Mouse (Mus musculus) hindbrain, embryonic 14.5 days (tissue): ENCODE measurements around the gene Myl9. TPM values are rescaled to one million over a fixed set of nuclear protein-coding genes. Genes with fewer than 3 reads are reported as not detected.
A peak's percentile ranks its signal among the peaks of the same experiment; 100 is the strongest.

Source experiments
- ATAC-seq: fragments of 200-750 bp; cut with Nextera tagmentation; 2 replicates; pipeline ENCODE4 v1.8.0; 2017; ENCODE audit warnings: moderate number of reproducible peaks, mild to moderate bottlenecking, moderate TSS enrichment, moderate library complexity; ENCODE audit not compliant: low FRiP score
- DNase-seq: peaks from one replicate; pipeline ENCODE4 v3.0.0-alpha.2; 2015; ENCODE audit warnings: low spot score
- H3K27ac ChIP-seq: fragments of 300-500 bp; sonication (generic); 2 replicates; pipeline ENCODE4 v1.5.1; 2014; ENCODE audit warnings: mild to moderate bottlenecking, moderate library complexity
- H3K27me3 ChIP-seq: fragments of 300-500 bp; sonication (generic); 2 replicates; pipeline ENCODE4 v1.6.1; 2014; ENCODE audit warnings: mild to moderate bottlenecking, low read length, mixed read lengths; ENCODE audit not compliant: control insufficient read depth, insufficient read depth
- H3K36me3 ChIP-seq: fragments of 300-500 bp; sonication (generic); replicated peaks from 2 replicates; pipeline ENCODE4 v1.6.1; 2014; ENCODE audit not compliant: control insufficient read depth, insufficient read depth
- H3K4me1 ChIP-seq: fragments of 300-500 bp; sonication (generic); replicated peaks from 2 replicates; pipeline ENCODE4 v1.6.1; 2014; ENCODE audit warnings: antibody characterized with exemption, low read length, mixed read lengths; ENCODE audit not compliant: control insufficient read depth, insufficient read depth
- H3K4me2 ChIP-seq: fragments of 300-500 bp; sonication (generic); replicated peaks from 2 replicates; pipeline ENCODE4 v1.6.1; 2014; ENCODE audit warnings: mild to moderate bottlenecking, moderate library complexity
- H3K4me3 ChIP-seq: fragments of 300-500 bp; sonication (generic); replicated peaks from 2 replicates; pipeline ENCODE4 v1.5.1; 2014; ENCODE audit warnings: mild to moderate bottlenecking, low read length
- H3K9ac ChIP-seq: fragments of 300-500 bp; sonication (generic); 2 replicates; pipeline ENCODE4 v1.6.1; 2014
- H3K9me3 ChIP-seq: fragments of 300-500 bp; sonication (generic); 2 replicates; pipeline ENCODE4 v1.6.1; 2016; ENCODE audit warnings: low read length; ENCODE audit not compliant: control insufficient read depth
- WGBS: fragments of 180-500 bp; shearing (Covaris S2); extraction: QIAGEN DNeasy Blood & Tissue Kit; methylation state at CpG from one replicate; pipeline ENCODE4 v1.1.7; 2014; 5-methylcytosine and 5-hydroxymethylcytosine counted together
- polyA plus RNA-seq: library from polyadenylated mRNA; unstranded; fragments of >200 nt; fragmentation: Nextera tagmentation; extraction: Ambion mirVana; gene quantifications from 2 replicates; pipeline ENCODE4 v1.2.1, GENCODE M21; 2014

The Myl9 gene
- polyA plus RNA-seq: 41.4 and 47.1 TPM in 2 replicates

GRCm38 (mm10) chr2:156774738-156775454, at the start of gene Myl9:
TSS of gene Myl9 (plus strand) at chr2:156775420.
- Histone ChIP-seq H3K27ac (peak within 1 kb of the TSS; percentile 33; the same call in 1 of the 2 replicates), H3K36me3 (no peaks in the 10 kb centered on the region), H3K9me3 (no peaks in the 10 kb centered on the region), H3K27me3 (peaks cover 4% of the 10 kb centered on the region; the same call in 1 of the 2 replicates), H3K4me3 (peak within 1 kb of the TSS; percentile 22), H3K9ac (peak within 1 kb of the TSS; percentile 42), H3K4me2 (peak within 1 kb of the TSS; percentile 53), H3K4me1 (peaks cover 14% of the 10 kb centered on the region)
- 2% methylated on average over 28 of the region's 28 CpGs for WGBS
- DNase-seq: peak; percentile 49
- ATAC-seq: peak; percentile 71

GRCm38 (mm10) chr2:156726344-156726743, 48.9 kb upstream of the Myl9 start:
- ATAC-seq: no peak
- Histone ChIP-seq H3K4me1 (peaks cover 57% of the 10 kb centered on the region), H3K4me2 (peak overlapping the region; percentile 37), H3K9ac (peak overlapping the region; percentile 28; the same call in 1 of the 2 replicates), H3K27ac (peak overlapping the region; percentile 66), H3K9me3 (no peaks in the 10 kb centered on the region), H3K36me3 (peaks cover 14% of the 10 kb centered on the region), H3K27me3 (no peaks in the 10 kb centered on the region), H3K4me3 (no peak overlapping the region)
- DNase-seq: no peak
- WGBS: 21% methylated on average over 7 of the region's 7 CpGs

DNA sequence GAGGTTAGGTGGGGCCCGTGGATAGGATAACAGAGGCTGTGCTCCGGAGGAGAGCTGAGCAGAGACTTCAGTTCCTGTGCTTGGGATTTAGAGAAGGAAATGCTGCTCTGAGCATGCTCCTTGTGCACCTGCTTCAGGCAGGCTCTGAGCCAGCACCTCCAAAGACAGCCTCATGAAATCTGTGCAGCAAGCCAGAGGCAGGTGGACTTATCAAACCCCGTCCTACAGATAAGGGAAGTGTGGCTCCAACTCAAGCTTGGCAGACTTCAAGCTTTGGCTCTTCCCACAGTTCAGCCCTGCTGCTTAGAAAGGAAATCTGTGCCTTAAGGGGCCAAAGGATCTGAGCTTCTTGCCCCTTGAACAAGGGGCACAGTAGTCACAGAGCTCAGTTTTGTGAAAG, 48.3 kb upstream of the Myl9 start:
- Histone ChIP-seq H3K4me1 (peaks cover 57% of the 10 kb centered on the region), H3K36me3 (peaks cover 14% of the 10 kb centered on the region), H3K9me3 (no peaks in the 10 kb centered on the region), H3K9ac (peak overlapping the region; percentile 28; the same call in 1 of the 2 replicates), H3K4me3 (no peak overlapping the region), H3K4me2 (peak overlapping the region; percentile 37), H3K27me3 (no peaks in the 10 kb centered on the region), H3K27ac (peak overlapping the region; percentile 57)
- ATAC-seq (no peak), DNase-seq (no peak)
- 66% methylated on average over 3 of the region's 3 CpGs for WGBS

DNA sequence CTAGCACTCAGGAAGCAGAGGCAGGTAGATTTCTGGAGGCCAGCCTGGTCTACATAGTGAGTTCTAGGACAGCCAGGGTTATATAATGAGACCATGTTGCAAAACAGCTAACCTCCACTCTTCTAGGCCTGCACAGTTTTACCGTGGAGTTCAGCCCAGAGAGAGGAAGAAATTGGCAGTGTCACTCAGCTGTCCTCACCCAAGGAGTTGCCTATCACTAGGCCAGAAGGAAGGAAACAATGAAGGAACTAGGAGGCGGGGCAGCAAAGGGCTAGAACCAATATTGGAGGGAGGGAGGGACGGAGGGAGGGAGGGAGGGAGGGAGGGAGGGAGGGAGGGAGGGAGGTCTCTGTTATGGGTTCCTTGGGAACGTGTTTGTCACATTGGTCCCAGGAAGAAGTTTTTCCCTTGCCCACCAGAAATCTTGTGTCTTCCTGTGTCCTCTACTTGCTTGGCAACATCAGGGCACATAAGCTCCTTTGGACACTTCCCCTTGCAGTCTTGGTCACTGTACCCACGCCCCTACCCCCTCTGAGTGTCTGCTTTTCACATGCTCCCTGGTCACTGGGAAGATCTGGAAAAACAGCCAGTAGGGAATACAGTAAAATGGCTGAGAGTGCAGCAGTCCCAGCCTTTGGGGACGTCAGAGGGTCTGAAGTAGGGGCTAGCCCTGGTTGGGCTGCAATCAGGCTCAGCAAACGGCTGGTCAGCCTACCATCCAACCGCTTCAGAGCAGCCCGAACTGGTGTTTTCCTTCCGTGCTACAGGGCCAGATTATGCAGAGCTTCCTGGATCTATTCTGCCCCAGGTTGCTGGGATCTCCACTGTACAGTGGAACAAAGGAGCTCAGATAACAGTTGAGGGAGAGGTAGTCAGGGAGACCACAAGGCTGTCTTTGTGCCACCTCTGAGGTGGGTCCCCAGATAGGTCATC, 45.4 kb upstream of the Myl9 start:
- no peak overlapping the region for H3K4me2 ChIP-seq
- DNase-seq (no peak), ATAC-seq (no peak)
- H3K4me1 ChIP-seq: peaks cover 32% of the 10 kb centered on the region
- H3K27ac ChIP-seq: no peak overlapping the region
- no peak overlapping the region for H3K9ac ChIP-seq
- peaks cover 14% of the 10 kb centered on the region for H3K36me3 ChIP-seq
- H3K9me3 ChIP-seq: no peaks in the 10 kb centered on the region
- no peaks in the 10 kb centered on the region for H3K27me3 ChIP-seq
- H3K4me3 ChIP-seq: no peak overlapping the region
- 69% methylated on average over 9 of the region's 10 CpGs for WGBS

GRCm38 (mm10) chr2:156730501-156730921, 44.7 kb upstream of the Myl9 start:
- DNase-seq (no peak), ATAC-seq (no peak)
- Histone ChIP-seq H3K36me3 (peaks cover 14% of the 10 kb centered on the region), H3K4me1 (peaks cover 29% of the 10 kb centered on the region), H3K4me2 (no peak overlapping the region), H3K9me3 (no peaks in the 10 kb centered on the region), H3K9ac (no peak overlapping the region), H3K27me3 (no peaks in the 10 kb centered on the region), H3K27ac (no peak overlapping the region; the same call in 1 of the 2 replicates), H3K4me3 (no peak overlapping the region)
- WGBS: 90% methylated on average over 12 of the region's 12 CpGs

DNA sequence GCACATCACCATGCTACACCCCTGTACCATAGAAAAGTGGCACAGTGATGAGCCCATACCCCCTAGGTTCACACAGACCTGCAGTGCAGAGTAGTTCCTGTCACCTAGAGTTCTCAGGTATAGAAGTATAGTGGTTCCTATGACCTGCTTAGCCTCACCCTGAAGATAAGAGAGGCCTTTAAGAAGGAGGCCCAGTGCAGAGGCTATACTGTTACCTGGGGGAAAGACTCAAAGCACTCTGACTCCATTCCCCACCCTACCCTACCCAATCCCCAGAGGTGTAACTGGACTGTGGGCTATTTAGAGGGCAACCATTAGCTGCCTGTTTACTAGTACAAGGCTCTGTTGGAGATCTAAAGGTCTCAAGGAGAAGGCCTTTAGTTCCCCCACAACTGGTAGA, 43.6 kb upstream of the Myl9 start:
- Histone ChIP-seq H3K4me3 (no peak overlapping the region), H3K27ac (no peak overlapping the region), H3K4me1 (peaks cover 28% of the 10 kb centered on the region), H3K36me3 (peaks cover 14% of the 10 kb centered on the region), H3K9me3 (no peaks in the 10 kb centered on the region), H3K4me2 (no peak overlapping the region), H3K27me3 (no peaks in the 10 kb centered on the region), H3K9ac (no peak overlapping the region)
- no peak for DNase-seq
- ATAC-seq: no peak

DNA sequence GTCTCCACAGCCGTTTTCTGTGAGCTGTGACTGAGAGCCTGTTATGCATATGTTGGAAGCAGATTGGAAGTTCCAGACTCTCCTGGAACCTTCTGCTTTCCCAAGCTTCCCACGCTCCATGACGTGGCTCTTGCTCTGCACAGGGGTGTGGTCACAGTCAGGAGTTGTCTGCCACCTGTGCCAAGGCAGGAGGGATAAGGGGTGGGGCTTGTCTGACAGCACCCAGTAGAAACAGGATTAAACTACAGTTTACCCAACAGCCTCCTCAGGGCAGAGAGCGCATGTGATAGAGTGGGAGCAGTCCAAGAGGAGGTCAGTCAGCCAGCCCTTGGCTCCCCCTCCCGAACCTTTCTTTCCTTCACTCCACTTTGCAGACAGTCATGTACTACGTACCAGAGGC, 43.1 kb upstream of the Myl9 start:
- Histone ChIP-seq H3K9me3 (no peaks in the 10 kb centered on the region), H3K27me3 (no peaks in the 10 kb centered on the region), H3K4me1 (peaks cover 26% of the 10 kb centered on the region), H3K27ac (no peak overlapping the region), H3K4me3 (no peak overlapping the region), H3K4me2 (no peak overlapping the region), H3K36me3 (peaks cover 14% of the 10 kb centered on the region), H3K9ac (no peak overlapping the region)
- no peak for ATAC-seq
- WGBS: 76% methylated on average over 6 of the region's 6 CpGs
- no peak for DNase-seq

- peaks cover 20% of the 10 kb centered on the region for H3K4me1 ChIP-seq
- no peak for DNase-seq
- no peak overlapping the region for H3K9ac ChIP-seq
- 69% methylated on average over 3 of the region's 3 CpGs for WGBS
- H3K4me2 ChIP-seq: no peak overlapping the region
- no peaks in the 10 kb centered on the region for H3K9me3 ChIP-seq
- H3K36me3 ChIP-seq: no peaks in the 10 kb centered on the region; the same call in 1 of the 2 replicates
- H3K27me3 ChIP-seq: no peaks in the 10 kb centered on the region
- no peak overlapping the region for H3K4me3 ChIP-seq
- H3K27ac ChIP-seq: no peak overlapping the region
- no peak for ATAC-seq
Measured at GRCm38 (mm10) chr2:156735761-156736335, 39.4 kb upstream of the Myl9 start.

DNA sequence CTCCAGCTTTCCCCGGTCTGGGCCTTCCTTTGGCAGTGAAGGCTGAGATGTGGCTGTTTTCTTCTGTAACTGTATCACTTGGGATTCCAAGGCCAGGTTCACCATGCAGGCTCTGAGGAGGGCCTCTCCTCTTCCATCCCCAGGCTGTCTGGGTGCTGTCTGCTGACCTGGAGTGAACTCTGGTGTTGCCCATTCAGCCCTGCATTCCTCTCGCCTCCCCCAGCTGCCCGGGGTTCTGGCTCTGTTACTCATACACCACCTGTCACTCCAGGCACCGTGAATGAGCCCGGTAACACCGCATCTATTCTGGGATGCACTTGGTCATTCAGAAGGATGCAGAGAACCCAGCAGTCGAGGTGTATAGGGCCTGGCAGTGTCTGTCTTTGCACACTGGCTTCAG, 38.4 kb upstream of the Myl9 start:
- no peak for ATAC-seq
- H3K27me3 ChIP-seq: no peaks in the 10 kb centered on the region
- H3K4me1 ChIP-seq: peaks cover 24% of the 10 kb centered on the region
- no peak overlapping the region for H3K4me2 ChIP-seq
- no peaks in the 10 kb centered on the region; the same call in 1 of the 2 replicates for H3K36me3 ChIP-seq
- H3K9me3 ChIP-seq: no peaks in the 10 kb centered on the region
- no peak for DNase-seq
- 43% methylated on average over 7 of the region's 7 CpGs for WGBS
- no peak overlapping the region for H3K4me3 ChIP-seq
- H3K27ac ChIP-seq: no peak overlapping the region
- H3K9ac ChIP-seq: no peak overlapping the region
